Mouse (Mus musculus) embryo, embryonic 11.5 days (tissue): ENCODE data around the gene Fut1.

Experiments used
- DNase-seq: peaks from one replicate; pipeline ENCODE4 v3.0.0-alpha.2; 2012; ENCODE audit warnings: low read depth, low spot score

Fut1 gene

GRCm38 (mm10) chr7:45617042-45617695 lies at the start of gene Fut1:
TSS of gene Fut1 (plus strand) at chr7:45617289.
- no peak for DNase-seq

DNA sequence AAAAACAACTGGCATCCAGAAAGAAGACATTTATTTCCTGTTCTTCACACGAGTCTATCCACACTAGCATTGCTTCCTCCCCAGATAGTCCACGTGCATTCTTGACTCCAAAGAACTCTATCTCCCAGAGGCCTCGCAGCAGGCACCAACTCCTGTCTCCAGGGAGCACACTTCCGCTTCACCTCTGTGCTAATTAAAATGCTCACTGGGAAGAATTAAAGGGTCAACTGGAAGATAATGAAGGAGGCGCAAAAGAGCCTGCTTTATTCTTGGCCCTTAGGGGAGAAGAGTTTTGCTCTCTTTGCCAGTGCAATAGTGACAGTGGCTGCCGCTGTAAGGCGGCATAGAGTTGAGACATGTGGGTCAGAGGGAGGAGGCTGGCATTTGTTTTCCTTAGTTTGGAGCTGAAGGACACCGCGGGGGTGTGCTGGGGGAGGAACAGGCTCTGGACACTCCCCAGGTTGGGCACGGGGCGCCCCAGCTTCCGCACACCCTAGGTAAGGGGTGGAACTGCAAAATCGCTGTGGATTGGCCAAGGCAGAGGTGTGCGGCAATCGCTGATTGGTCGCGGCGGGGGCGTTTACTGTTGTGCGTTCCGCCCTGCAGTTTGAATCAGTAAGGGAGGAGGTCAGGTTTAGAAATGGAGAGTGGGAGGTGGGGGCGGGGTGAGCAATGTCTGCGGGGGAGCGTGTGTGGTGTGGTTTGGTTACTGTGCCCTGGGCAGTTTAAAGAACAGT lies 49.1 kb upstream of the Fut1 start:
- peak; percentile 80 for DNase-seq

DNA sequence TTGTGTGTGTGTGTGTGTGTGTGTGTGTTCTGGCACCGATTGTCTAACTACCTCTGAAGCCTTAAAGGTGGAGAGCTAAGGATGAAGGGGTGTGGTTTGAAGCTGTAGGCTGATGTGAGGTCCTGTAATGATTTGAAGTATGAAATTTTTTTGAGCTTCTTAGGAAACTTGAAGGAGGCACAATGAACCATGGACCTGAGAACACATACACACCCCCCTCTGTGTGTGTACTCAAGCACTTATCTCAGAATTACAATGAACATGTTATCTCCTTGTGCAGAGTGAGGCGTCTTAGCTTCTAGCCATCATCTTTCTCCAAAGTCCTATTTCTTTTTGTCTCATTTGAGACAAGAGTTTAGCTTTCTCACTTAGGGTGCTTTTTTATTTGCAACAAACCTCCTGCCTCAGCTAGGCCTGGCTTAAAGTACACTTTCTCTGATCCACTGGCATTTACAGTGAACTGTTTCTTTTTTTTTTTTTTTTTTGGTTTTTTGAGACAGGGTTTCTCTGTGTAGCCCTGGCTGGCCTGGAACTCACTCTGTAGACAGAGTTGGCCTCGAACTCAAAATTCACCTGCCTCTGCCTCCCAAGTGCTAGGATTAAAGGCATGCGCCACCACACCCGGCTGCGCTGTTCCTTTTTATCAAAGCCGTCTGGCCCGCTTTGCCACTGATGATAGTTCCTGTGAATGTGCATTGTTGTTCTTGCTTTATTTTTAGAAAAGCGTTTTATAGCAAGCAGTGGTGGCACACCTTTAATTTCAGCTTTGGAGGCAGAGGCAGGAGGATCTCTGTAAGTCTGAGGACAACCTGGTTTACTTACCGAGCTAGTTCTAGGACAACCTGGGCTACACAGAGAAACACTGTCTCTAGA lies 48.3 kb upstream of the Fut1 start:
- no peak for DNase-seq

- DNase-seq = peak; percentile 42
Observed at GRCm38 (mm10) chr7:45570103-45570741, 46.9 kb upstream of the Fut1 start, which contains the start of gene Bcat2. TSS of gene Bcat2 (plus strand) at chr7:45570153.

DNA sequence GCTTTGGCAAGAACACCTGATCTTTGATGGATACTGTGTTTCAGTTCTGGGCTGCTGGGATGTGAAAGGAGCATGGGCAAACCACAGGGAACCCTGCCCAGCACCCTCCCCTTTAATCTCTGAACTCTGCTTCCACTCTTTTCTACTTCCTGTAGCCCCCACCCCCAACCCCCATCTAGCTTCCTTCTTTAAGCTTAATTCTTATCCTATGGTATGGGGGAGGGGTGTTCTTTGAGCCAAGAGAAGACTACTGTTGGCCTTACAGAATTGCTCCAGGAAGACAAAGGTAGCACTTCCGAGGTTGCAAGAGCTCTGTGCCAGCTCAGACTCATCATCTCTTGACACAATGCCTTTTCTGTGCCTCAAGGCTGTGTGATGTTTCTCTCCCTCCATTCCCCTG lies 45.1 kb upstream of the Fut1 start:
- DNase-seq = no peak

- no peak for DNase-seq
Observed at GRCm38 (mm10) chr7:45573954-45574353, 43.1 kb upstream of the Fut1 start.

- DNase-seq = no peak
Observed at GRCm38 (mm10) chr7:45574472-45575379, 42.4 kb upstream of the Fut1 start.

DNA sequence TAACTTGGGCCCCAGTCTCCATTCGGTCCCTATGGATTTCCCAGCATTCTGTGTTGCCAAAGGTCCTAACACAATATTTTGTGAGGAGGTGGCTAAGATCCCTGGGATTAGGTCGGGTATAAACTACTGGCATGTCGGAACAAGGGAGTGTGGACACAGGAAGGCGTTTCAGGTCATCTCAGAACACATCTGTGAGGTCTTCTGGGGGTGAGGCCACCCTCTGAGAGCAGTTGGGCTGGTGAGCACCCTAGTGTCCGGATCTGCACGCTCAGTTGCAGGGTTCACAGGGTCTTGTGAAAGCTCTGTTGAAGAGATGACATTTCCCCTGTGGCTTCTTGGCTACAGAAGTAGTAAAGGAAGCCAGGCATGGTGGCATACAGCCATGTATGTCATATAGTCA lies 31.2 kb upstream of the Fut1 start:
- DNase-seq = no peak

DNA sequence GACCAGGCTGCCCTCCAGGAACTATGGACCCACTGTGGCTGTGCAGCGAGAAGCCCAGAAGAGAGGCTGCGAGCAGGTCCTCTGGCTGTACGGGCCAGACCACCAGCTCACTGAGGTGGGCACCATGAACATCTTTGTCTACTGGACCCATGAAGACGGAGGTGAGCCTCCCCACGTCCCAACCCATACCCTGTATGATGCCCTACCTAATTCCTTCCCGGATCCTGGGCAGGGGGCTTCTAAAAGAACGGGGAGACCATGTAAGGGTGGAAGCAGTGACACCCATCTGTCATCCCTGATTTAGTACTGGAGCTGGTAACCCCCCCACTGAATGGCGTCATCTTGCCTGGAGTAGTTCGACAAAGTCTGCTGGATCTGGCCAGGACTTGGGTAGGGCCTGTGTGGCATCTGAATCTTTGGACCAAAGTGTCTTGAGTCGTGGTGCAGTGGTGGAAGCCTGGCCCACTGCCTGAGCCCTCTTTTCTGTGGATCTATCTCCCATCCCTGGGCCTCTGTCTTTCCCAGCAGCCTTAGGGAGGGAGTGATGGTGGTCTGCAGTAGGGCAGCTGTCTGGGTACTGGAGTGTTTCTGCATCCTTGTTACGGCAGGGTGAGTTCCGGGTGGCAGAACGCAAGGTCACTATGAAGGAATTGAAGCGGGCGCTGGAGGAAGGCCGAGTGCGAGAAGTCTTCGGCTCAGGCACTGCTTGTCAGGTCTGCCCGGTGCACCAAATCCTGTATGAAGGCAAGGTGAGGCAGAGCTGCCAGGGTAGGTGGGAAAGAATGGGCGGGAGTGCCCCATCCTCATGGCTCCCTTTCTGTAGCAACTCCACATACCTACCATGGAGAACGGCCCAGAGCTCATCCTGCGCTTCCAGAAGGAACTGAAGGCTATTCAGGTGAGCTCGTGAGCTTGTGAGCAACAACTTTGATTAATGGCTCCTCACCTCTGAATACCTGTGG lies 29.2 kb upstream of the Fut1 start:
- DNase-seq = no peak

GRCm38 (mm10) chr7:45589173-45589572 lies 27.9 kb upstream of the Fut1 start:
- peak; percentile 90 for DNase-seq

DNA sequence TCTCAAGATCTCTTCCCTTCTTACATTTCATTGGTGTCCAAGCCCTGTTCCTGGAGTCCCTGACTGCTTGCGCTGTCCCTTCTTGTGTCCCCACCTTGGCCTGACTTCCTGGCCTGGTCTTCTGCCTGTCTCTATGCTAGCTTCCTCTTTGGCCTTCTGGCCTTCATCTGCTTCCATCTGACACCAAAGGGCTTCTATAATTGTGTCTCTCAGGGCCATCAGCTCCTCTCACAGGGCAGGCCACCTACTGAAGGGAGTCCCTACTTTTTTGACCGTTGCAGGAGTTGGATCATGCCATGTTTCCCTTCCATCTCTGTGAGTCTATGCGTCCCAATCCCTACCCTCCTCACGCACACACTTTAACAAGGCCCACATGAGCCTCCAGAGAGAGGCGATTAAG lies 27.2 kb upstream of the Fut1 start:
- no peak for DNase-seq

DNA sequence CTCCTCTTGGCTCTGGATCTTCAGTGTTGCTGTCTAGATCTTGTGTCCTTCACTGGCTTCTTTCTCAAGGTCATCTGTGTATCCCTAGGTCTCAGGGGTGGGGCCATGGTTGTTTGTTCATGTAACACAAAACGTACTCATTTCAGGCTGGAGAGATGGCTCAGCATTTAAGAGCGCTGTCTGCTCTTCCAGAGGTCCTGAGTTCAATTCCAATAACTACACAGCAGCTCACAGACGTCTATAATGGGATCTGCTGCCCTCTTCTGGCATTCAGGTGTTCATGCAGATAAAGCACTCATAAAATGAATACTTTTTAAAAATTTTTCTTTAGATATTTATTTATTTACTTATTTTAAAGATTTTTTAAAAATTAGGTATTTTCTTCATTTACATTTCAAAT lies 26.2 kb upstream of the Fut1 start:
- no peak for DNase-seq

- DNase-seq = no peak
Observed at GRCm38 (mm10) chr7:45591880-45592279, 25.2 kb upstream of the Fut1 start.

GRCm38 (mm10) chr7:45593118-45593815 lies 23.8 kb upstream of the Fut1 start:
- DNase-seq = peak; percentile 46

- DNase-seq = no peak
Observed at GRCm38 (mm10) chr7:45595176-45595575, 21.9 kb upstream of the Fut1 start.

GRCm38 (mm10) chr7:45596107-45596506 lies 21.0 kb upstream of the Fut1 start:
- no peak for DNase-seq

DNA sequence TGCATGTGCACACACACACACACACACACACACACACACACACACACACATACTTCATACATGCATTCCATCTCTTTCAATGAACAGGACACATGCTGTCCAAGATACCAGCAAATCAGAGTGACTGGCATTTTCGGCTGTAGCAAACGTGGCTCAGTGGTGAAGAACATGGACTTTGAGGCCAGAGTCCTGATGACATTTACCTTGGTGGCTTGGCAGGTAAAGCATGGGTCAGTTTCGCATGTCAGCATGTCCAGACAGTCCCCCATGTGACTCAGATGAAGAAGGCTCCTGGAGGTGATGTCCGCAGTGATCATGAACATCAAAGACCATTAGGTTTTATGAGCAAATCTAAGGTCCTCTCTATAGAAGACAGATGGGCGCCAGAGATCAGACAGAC lies 20.1 kb upstream of the Fut1 start:
- no peak for DNase-seq

- no peak for DNase-seq
Observed at GRCm38 (mm10) chr7:45597527-45597926, 19.6 kb upstream of the Fut1 start.
